In genomic region chr2:154936106-154936505, GRCm38 (mm10) we compare ENCODE assay signal across 16 mouse cellular contexts.
"Had no signal": no experiment of that assay in that cellular context is flagged by ENCODE, and none has a peak within 500 bp of the region (broad histone marks: within the 10 kb centered on the region; RNA-seq: fewer than 3 reads in every experiment).

No protein-coding gene starts in this region.

- H3K36me3 ChIP-seq: lung, embryonic 15.5 days; midbrain, embryonic 13.5 days; midbrain, embryonic 15.5 days; neural tube, embryonic 12.5 days; stomach, embryonic 15.5 days had no signal

- H3K27ac ChIP-seq: lung, embryonic 15.5 days; macrophage; midbrain, embryonic 13.5 days; midbrain, embryonic 15.5 days; neural tube, embryonic 12.5 days; stomach, embryonic 15.5 days; stomach, postnatal 0 days had no signal

- H3K4me2 ChIP-seq: lung, embryonic 15.5 days; midbrain, embryonic 11.5 days; midbrain, embryonic 13.5 days; midbrain, embryonic 15.5 days; neural tube, embryonic 12.5 days; stomach, embryonic 15.5 days had no signal

- H3K9ac ChIP-seq: liver, postnatal 0 days; lung, embryonic 15.5 days; midbrain, embryonic 13.5 days; midbrain, embryonic 15.5 days; neural tube, embryonic 12.5 days; stomach, embryonic 15.5 days had no signal

- H3K9me3 ChIP-seq: lung, embryonic 15.5 days; midbrain, embryonic 13.5 days; midbrain, embryonic 15.5 days; neural tube, embryonic 12.5 days; stomach, embryonic 15.5 days had no signal

- ATAC-seq: liver, postnatal 0 days; midbrain, embryonic 13.5 days; midbrain, embryonic 15.5 days had no signal

- DNase-seq: liver, postnatal 0 days; lung, adult 2 months; lung, postnatal 10 days; right cerebral cortex, postnatal 14 days; thymus, adult 2 months; thymus, postnatal 25 days; thymus, postnatal 4 days had no signal

- H3K4me3 ChIP-seq: lung, embryonic 15.5 days; megakaryocyte, embryonic 14.5 days; midbrain, embryonic 13.5 days; midbrain, embryonic 15.5 days; neural tube, embryonic 12.5 days; stomach, embryonic 15.5 days had no signal

- H3K4me1 ChIP-seq: lung, embryonic 15.5 days; midbrain, embryonic 13.5 days; midbrain, embryonic 15.5 days; neural tube, embryonic 12.5 days; stomach, embryonic 15.5 days had no signal

- H3K27me3 ChIP-seq: lung, embryonic 15.5 days; midbrain, embryonic 15.5 days; stomach, embryonic 15.5 days had no signal
